Mouse (Mus musculus): Measurements from ENCODE around the gene Rps27rt. TPM values are rescaled to one million over a fixed set of nuclear protein-coding genes. Genes with fewer than 3 reads are reported as not detected.

The Rps27rt gene
- 182 TPM for total RNA-seq (2023)

GRCm38 (mm10) chr9:114982689-114983360, at the start of gene Rps27rt:
Gene Rps27rt, minus strand, starts transcription at chr9:114982739.

GRCm38 (mm10) chr9:114978281-114979111, 4.0 kb downstream of the Rps27rt start, which contains the start of gene Osbpl10:
Gene Osbpl10, plus strand, starts transcription at chr9:114978569.

GRCm38 (mm10) chr9:114933723-114934171, 48.8 kb downstream of the Rps27rt start, which contains the start of gene Gpd1l:
Gene Gpd1l, minus strand, starts transcription at chr9:114933987.

Other genes with a start within 250 kb of the Rps27rt start
- 65.7 TPM for gene Cmtm7, start 200.9 kb downstream of the Rps27rt start, total RNA-seq (2023)
- gene Cmtm8, start 138.6 kb downstream of the Rps27rt start, total RNA-seq (2023) = not detected
- gene Gpd1l, start 48.8 kb downstream of the Rps27rt start, total RNA-seq (2023) = 41.7 TPM
- gene Osbpl10, start 4.2 kb downstream of the Rps27rt start, total RNA-seq (2023) = not detected